Mouse (Mus musculus) lung, postnatal 0 days (tissue): ENCODE measurements around the gene Unc45b.

ENCODE experiments used
- CTCF ChIP-seq: IDR thresholded peaks from 2 replicates; pipeline ENCODE4 v1.5.1; 2016; ENCODE audit warnings: antibody characterized with exemption, mild to moderate bottlenecking
- EP300 ChIP-seq: IDR thresholded peaks from 2 replicates; pipeline ENCODE4 v1.6.1; 2016; ENCODE audit warnings: antibody characterized with exemption, mild to moderate bottlenecking, control low read depth

- TF ChIP-seq EP300 (no peak), CTCF (no peak)
Measured at GRCm38 (mm10) chr11:82865957-82866356, 44.4 kb upstream of the Unc45b start.
